Mouse (Mus musculus) hindbrain, embryonic 11.5 days (tissue): ENCODE results near the gene Cpn2. TPM values are rescaled to one million over a fixed set of nuclear protein-coding genes. Genes with fewer than 3 reads are reported as not detected.

Experiments
- ATAC-seq: fragments of 200-750 bp; cut with Nextera tagmentation; 2 replicates; pipeline ENCODE4 v1.8.0; 2017; ENCODE audit warnings: mild to moderate bottlenecking, moderate TSS enrichment, moderate library complexity; ENCODE audit not compliant: low FRiP score
- DNase-seq: peaks from one replicate; pipeline ENCODE4 v3.0.0-alpha.2; 2015; ENCODE audit warnings: low spot score
- H3K27ac ChIP-seq: fragments of 300-500 bp; sonication (generic); 2 replicates; pipeline ENCODE4 v1.5.1; 2014; ENCODE audit warnings: mild to moderate bottlenecking, low read depth, low read length
- H3K27me3 ChIP-seq: fragments of 300-500 bp; sonication (generic); 2 replicates; pipeline ENCODE4 v1.6.1; 2014; ENCODE audit warnings: mild to moderate bottlenecking, low read length, moderate library complexity, mixed read lengths; ENCODE audit not compliant: control insufficient read depth, insufficient read depth
- H3K36me3 ChIP-seq: fragments of 300-500 bp; sonication (generic); 2 replicates; pipeline ENCODE4 v1.6.1; 2014; ENCODE audit warnings: mild to moderate bottlenecking, low read length, moderate library complexity, mixed read lengths; ENCODE audit not compliant: control insufficient read depth, insufficient read depth
- H3K4me1 ChIP-seq: fragments of 300-500 bp; sonication (generic); replicated peaks from 2 replicates; pipeline ENCODE4 v1.6.1; 2014; ENCODE audit warnings: low read length, mixed read lengths; ENCODE audit not compliant: control insufficient read depth, insufficient read depth
- H3K4me2 ChIP-seq: fragments of 300-500 bp; sonication (generic); replicated peaks from 2 replicates; pipeline ENCODE4 v1.6.1; 2014; ENCODE audit warnings: mild to moderate bottlenecking, low read depth, low read length
- H3K4me3 ChIP-seq: fragments of 300-500 bp; sonication (generic); 2 replicates; pipeline ENCODE4 v1.5.1; 2014; ENCODE audit warnings: low read depth, low read length
- H3K9ac ChIP-seq: fragments of 300-500 bp; sonication (generic); 2 replicates; pipeline ENCODE4 v1.6.1; 2014; ENCODE audit warnings: low read depth, low read length
- H3K9me3 ChIP-seq: fragments of 300-500 bp; sonication (generic); 2 replicates; pipeline ENCODE4 v1.6.1; 2016; ENCODE audit warnings: low read length; ENCODE audit not compliant: control insufficient read depth
- WGBS: fragments of 180-500 bp; shearing (Covaris S2); extraction: QIAGEN DNeasy Blood & Tissue Kit; methylation state at CpG from one replicate; pipeline ENCODE4 v1.1.7; 2014; 5-methylcytosine and 5-hydroxymethylcytosine counted together
- polyA plus RNA-seq: library from polyadenylated mRNA; unstranded; fragments of >200 nt; fragmentation: Nextera tagmentation; extraction: Ambion mirVana; gene quantifications from 2 replicates; pipeline ENCODE4 v1.2.1, GENCODE M21; 2014

Gene Cpn2
- polyA plus RNA-seq, result not detected in 2 replicates

- no peak within 1 kb of the TSS for H3K4me3 ChIP-seq
- DNase-seq (no peak), ATAC-seq (no peak)
- H3K36me3 ChIP-seq, result no peaks in the 10 kb centered on the region
- H3K9ac ChIP-seq, result no peak within 1 kb of the TSS
- 74% methylated on average over 5 of the region's 5 CpGs for WGBS
- no peaks in the 10 kb centered on the region for H3K4me1 ChIP-seq
- H3K9me3 ChIP-seq, result no peaks in the 10 kb centered on the region
- no peaks in the 10 kb centered on the region; the same call in 1 of the 2 replicates for H3K27me3 ChIP-seq
- H3K27ac ChIP-seq, result no peak within 1 kb of the TSS
- no peak within 1 kb of the TSS for H3K4me2 ChIP-seq
Observed at GRCm38 (mm10) chr16:30267359-30267758, at the start of gene Cpn2. Gene Cpn2, minus strand, starts transcription at chr16:30267499.

DNA sequence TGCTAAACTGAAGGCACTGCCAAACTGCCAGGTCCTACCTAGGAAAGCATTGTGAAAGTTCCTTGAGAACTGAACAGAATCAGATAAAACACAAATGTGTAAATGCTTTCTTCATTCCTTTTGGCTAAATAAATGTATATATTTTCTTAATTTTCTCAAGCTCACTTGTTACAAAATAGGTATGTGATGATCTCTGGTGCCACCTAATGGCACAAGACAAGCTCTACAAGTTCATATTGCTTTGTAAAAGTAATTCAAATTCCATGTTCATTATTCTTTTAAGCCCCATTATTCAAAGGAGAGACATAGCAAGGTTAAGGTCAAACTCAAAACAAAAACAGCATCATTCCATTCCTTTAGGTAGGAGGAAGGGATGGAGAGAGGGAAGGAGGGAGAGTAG, 46.9 kb upstream of the Cpn2 start:
- Histone ChIP-seq H3K9me3 (no peaks in the 10 kb centered on the region), H3K4me1 (peaks cover 4% of the 10 kb centered on the region; the same call in 1 of the 2 replicates), H3K9ac (no peak overlapping the region), H3K36me3 (no peaks in the 10 kb centered on the region), H3K4me2 (no peak overlapping the region), H3K27ac (no peak overlapping the region), H3K27me3 (peaks cover 19% of the 10 kb centered on the region), H3K4me3 (no peak overlapping the region)
- DNase-seq, result peak; percentile 49
- ATAC-seq, result no peak

- Histone ChIP-seq H3K4me1 (peaks cover 15% of the 10 kb centered on the region), H3K9me3 (no peaks in the 10 kb centered on the region), H3K36me3 (no peaks in the 10 kb centered on the region), H3K4me2 (peak within 1 kb of the TSS; percentile 97), H3K27me3 (peaks cover 46% of the 10 kb centered on the region), H3K9ac (no peak within 1 kb of the TSS), H3K27ac (no peak within 1 kb of the TSS), H3K4me3 (peak within 1 kb of the TSS; percentile 58)
- no peak for ATAC-seq
- DNase-seq, result no peak
Observed at GRCm38 (mm10) chr16:30310647-30311046, 43.3 kb upstream of the Cpn2 start, which contains the start of gene Gp5. Gene Gp5, minus strand, starts transcription at chr16:30310779.

DNA sequence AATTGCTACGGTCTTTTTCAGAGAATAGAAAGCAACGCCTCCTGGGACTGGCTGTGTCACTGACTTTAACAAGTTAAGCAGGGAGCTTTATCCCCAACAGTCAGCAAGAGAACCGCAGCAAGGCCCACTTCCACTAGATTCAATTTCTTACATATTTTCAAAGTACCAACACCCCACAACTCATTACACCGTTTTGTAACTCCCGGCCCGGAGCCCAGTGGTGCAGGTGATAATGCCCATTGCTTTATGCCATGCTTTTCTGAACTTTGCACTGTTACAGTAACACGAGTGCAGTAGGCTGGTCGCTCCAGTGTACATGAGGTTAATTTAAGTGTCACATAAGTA, 42.8 kb upstream of the Cpn2 start:
- Histone ChIP-seq H3K27me3 (peaks cover 46% of the 10 kb centered on the region), H3K4me3 (no peak overlapping the region), H3K9me3 (no peaks in the 10 kb centered on the region), H3K4me2 (no peak overlapping the region), H3K27ac (no peak overlapping the region), H3K4me1 (peaks cover 15% of the 10 kb centered on the region), H3K36me3 (no peaks in the 10 kb centered on the region), H3K9ac (no peak overlapping the region)
- 57% methylated on average over 8 of the region's 8 CpGs for WGBS
- ATAC-seq, result no peak
- peak; percentile 19 for DNase-seq

GRCm38 (mm10) chr16:30309395-30310170, 42.3 kb upstream of the Cpn2 start:
- H3K9me3 ChIP-seq, result no peaks in the 10 kb centered on the region
- H3K4me1 ChIP-seq, result peaks cover 15% of the 10 kb centered on the region
- H3K4me2 ChIP-seq, result peak overlapping the region; percentile 97
- no peak for DNase-seq
- H3K36me3 ChIP-seq, result no peaks in the 10 kb centered on the region
- no peak overlapping the region for H3K9ac ChIP-seq
- WGBS, result 5% methylated on average over 34 of the region's 34 CpGs
- peak overlapping the region; percentile 58 for H3K4me3 ChIP-seq
- no peak for ATAC-seq
- H3K27me3 ChIP-seq, result peaks cover 46% of the 10 kb centered on the region
- no peak overlapping the region for H3K27ac ChIP-seq

- 1% methylated on average over 68 of the region's 72 CpGs for WGBS
- Histone ChIP-seq H3K27me3 (peaks cover 46% of the 10 kb centered on the region), H3K27ac (no peak overlapping the region), H3K4me2 (peak overlapping the region; percentile 97), H3K9me3 (no peaks in the 10 kb centered on the region), H3K4me1 (peaks cover 15% of the 10 kb centered on the region), H3K36me3 (no peaks in the 10 kb centered on the region), H3K9ac (peak overlapping the region; percentile 45; the same call in 1 of the 2 replicates), H3K4me3 (peak overlapping the region; percentile 58)
- DNase-seq (peak; percentile 64), ATAC-seq (peak; percentile 25; the same call in 1 of the 2 replicates)
Observed at GRCm38 (mm10) chr16:30308616-30309394, 41.5 kb upstream of the Cpn2 start.

GRCm38 (mm10) chr16:30307961-30308615, 40.8 kb upstream of the Cpn2 start:
- DNase-seq (peak; percentile 46), ATAC-seq (peak; percentile 40; the same call in 1 of the 2 replicates)
- peak overlapping the region; percentile 45; the same call in 1 of the 2 replicates for H3K9ac ChIP-seq
- H3K4me3 ChIP-seq, result peak overlapping the region; percentile 58
- H3K4me1 ChIP-seq, result peaks cover 15% of the 10 kb centered on the region
- WGBS, result 11% methylated on average over 29 of the region's 29 CpGs
- peak overlapping the region; percentile 97 for H3K4me2 ChIP-seq
- no peaks in the 10 kb centered on the region for H3K9me3 ChIP-seq
- H3K27me3 ChIP-seq, result peaks cover 46% of the 10 kb centered on the region
- H3K27ac ChIP-seq, result no peak overlapping the region
- H3K36me3 ChIP-seq, result no peaks in the 10 kb centered on the region

GRCm38 (mm10) chr16:30307306-30307705, 40.0 kb upstream of the Cpn2 start:
- WGBS, result 55% methylated on average over 12 of the region's 12 CpGs
- no peaks in the 10 kb centered on the region for H3K9me3 ChIP-seq
- DNase-seq, result peak; percentile 17
- H3K27ac ChIP-seq, result no peak overlapping the region
- ATAC-seq, result no peak
- peaks cover 46% of the 10 kb centered on the region for H3K27me3 ChIP-seq
- H3K4me3 ChIP-seq, result no peak overlapping the region
- H3K36me3 ChIP-seq, result no peaks in the 10 kb centered on the region
- H3K4me2 ChIP-seq, result no peak overlapping the region
- H3K4me1 ChIP-seq, result peaks cover 15% of the 10 kb centered on the region
- H3K9ac ChIP-seq, result no peak overlapping the region
